In genomic region chr17:86334990-86335389, GRCm38 (mm10) we compare ENCODE assay signal across 10 mouse cellular contexts.
DNase-seq lines count a peak whose midpoint lies in the region.
"Had no signal": no experiment of that assay in that cellular context is flagged by ENCODE, and none has a peak within 500 bp of the region (broad histone marks: within the 10 kb centered on the region; RNA-seq: fewer than 3 reads in every experiment).

No protein-coding gene starts in this region.

- peak; percentile 16 for DNase-seq in adipocyte (ENCODE audit: low spot score)
- DNase-seq in adrenal gland, adult 8-10 months: peak; percentile 18
- peak; percentile 81 to 85 for DNase-seq in heart, postnatal 10 days
- DNase-seq in kidney, postnatal 25 days: peak; percentile 89 to 93
- DNase-seq in natural killer cell, adult 2 months (ENCODE audit: low spot score in 2 of 2): no peak
- DNase-seq in left cerebral cortex, adult 18-20 months (ENCODE audit: low spot score in 2 of 2): no peak
- DNase-seq in layer of hippocampus, adult 18-20 months (ENCODE audit: low spot score in 2 of 2): no peak
- DNase-seq in thymus, postnatal 25 days: no peak
- DNase-seq: cerebellum, adult 9-11 months; left cerebral cortex, postnatal 4 days had no signal

- intact Hi-C loops in heart, postnatal 10 days (cut with DNase I): no loop called here

Comparison
In these comparisons a context has a peak if more than half of its experiments do, and no peak if none do; other contexts are left out.
1. DNase-seq: peak in adipocyte (single experiment), adrenal gland, adult 8-10 months (single experiment), heart, postnatal 10 days (2 of 2) and kidney, postnatal 25 days (2 of 2); none in natural killer cell, adult 2 months (0 of 2), left cerebral cortex, adult 18-20 months (0 of 2), layer of hippocampus, adult 18-20 months (0 of 2) and thymus, postnatal 25 days (single experiment).